Mouse (Mus musculus): ENCODE results near the gene Mea1. TPM values are rescaled to one million over a fixed set of nuclear protein-coding genes. Genes with fewer than 3 reads are reported as not detected.

The Mea1 gene
- polyA plus RNA-seq, 1 experiment from 2014 or later: 170 TPM

DNA sequence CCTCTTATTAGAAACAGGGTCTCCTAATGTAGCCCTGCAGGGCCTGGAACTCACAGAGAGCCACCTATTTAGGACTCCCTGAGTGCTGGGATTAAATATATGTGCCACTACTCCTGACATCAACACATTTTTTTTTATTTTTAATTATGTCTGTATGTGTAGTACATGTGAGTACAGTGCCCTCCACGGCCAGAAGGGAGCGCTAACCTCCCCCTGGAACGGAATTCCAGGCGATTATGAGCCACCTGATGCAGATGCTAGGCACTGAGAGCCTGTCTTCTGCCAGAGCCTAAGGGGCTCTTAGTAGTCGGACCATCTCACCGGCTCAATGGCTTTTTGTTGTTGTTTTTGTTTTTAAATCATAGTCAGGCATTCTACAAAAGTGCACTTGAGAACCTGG lies 49.4 kb downstream of the Mea1 start:
- Histone ChIP-seq H3K36me3 (peaks cover 21% of the 10 kb centered on the region), H3K9ac (no peak overlapping the region), H3K27ac (no peak overlapping the region), H3K4me3 (no peak overlapping the region), H3K4me2 (replicated peaks) (no peak overlapping the region), H3K4me1 (0 out of 2 replicates have a peak, but pooled peaks cover 3% of the 10 kb centered on the region), H3K9me3 (no peaks in the 10 kb centered on the region), H3K27me3 (peaks cover 25% of the 10 kb centered on the region)
- WGBS: 40% methylated on average over 6 of the region's 6 CpGs
- ATAC-seq (ENCODE audit: insufficient number of reproducible peaks, insufficient read depth, low FRiP score, low TSS enrichment): no peak

DNA sequence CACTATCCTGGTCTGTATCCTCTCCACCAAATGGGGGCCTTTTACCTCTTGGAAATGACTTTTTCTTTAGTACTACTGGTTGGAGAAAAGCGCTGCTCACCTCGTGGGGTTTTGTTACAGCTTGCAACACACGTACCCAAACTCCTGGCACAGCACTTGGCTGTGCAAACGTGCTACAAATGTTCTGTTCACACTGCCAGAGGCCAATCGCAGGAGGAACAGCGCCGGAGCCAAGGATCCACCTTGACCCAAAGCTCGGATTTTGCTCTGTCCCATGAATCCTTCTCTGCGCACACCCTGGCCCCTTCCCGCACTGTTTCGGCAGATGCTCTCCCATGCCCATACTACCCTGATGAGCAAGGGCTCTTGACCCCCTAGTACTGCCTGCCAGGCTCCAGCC lies 49.9 kb downstream of the Mea1 start:
- H3K9me3 ChIP-seq: no peaks in the 10 kb centered on the region
- 42% methylated on average over 11 of the region's 11 CpGs for WGBS
- H3K27me3 ChIP-seq: peaks cover 25% of the 10 kb centered on the region
- no peak for ATAC-seq (ENCODE audit: insufficient number of reproducible peaks, insufficient read depth, low FRiP score, low TSS enrichment)
- 0 out of 2 replicates have a peak, but pooled peaks cover 3% of the 10 kb centered on the region for H3K4me1 ChIP-seq
- H3K27ac ChIP-seq: no peak overlapping the region
- peaks cover 17% of the 10 kb centered on the region for H3K36me3 ChIP-seq
- no peak overlapping the region for H3K9ac ChIP-seq
- H3K4me2 ChIP-seq (replicated peaks): peak overlapping the region; percentile 29
- no peak overlapping the region for H3K4me3 ChIP-seq

DNA sequence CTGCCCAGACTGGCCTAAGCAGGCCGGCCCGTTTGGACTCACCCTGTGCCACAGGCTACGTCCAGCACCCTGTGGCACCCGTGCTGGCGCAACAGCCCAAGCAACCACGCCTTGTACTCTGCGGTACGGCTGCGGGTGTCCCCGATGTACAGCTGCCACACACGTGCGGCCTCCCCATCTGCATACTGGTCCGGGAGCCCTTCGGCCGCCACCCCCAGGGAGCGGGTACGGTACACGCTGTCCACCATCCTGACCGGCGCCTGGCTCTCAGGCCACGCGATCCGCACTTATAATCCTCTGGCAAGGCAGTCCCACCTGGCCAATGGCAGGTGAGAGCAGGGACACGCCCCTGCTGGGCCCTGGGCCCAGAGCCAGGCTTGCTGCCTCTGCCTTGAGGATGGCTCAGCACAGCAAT lies 50.3 kb downstream of the Mea1 start, which contains the start of gene Gnmt:
Gnmt (minus strand) TSS at position 265 of the 415 bp plus-strand sequence.
- no peak within 1 kb of the TSS for H3K27ac ChIP-seq
- H3K9ac ChIP-seq: no peak within 1 kb of the TSS
- H3K4me2 ChIP-seq (replicated peaks): peak within 1 kb of the TSS; percentile 29
- peak within 1 kb of the TSS; percentile 11; the same call in 1 of the 2 replicates for H3K4me3 ChIP-seq
- 0 out of 2 replicates have a peak, but pooled peaks cover 3% of the 10 kb centered on the region for H3K4me1 ChIP-seq
- 17% methylated on average over 24 of the region's 24 CpGs for WGBS
- H3K36me3 ChIP-seq: peaks cover 12% of the 10 kb centered on the region
- no peak for ATAC-seq (ENCODE audit: insufficient number of reproducible peaks, insufficient read depth, low FRiP score, low TSS enrichment)
- H3K27me3 ChIP-seq: peaks cover 25% of the 10 kb centered on the region
- H3K9me3 ChIP-seq: no peaks in the 10 kb centered on the region

Other genes starting within 250 kb of the Mea1 start
- 1.0 and 1.2 TPM in 2 replicates for gene Crip3, start 249.9 kb upstream of the Mea1 start, polyA plus RNA-seq (2016; fragmentation: Nextera tagmentation; extraction: Ambion mirVana)
- not detected in 2 replicates for gene Slc22a7, start 240.3 kb upstream of the Mea1 start, polyA plus RNA-seq (2016; fragmentation: Nextera tagmentation; extraction: Ambion mirVana)
- gene Ttbk1, start 191.1 kb upstream of the Mea1 start, polyA plus RNA-seq (2016; fragmentation: Nextera tagmentation; extraction: Ambion mirVana): 0.88 and 1.3 TPM in 2 replicates
- gene Dnph1, start 182.1 kb upstream of the Mea1 start, polyA plus RNA-seq (2016; fragmentation: Nextera tagmentation; extraction: Ambion mirVana): 58.2 and 63.4 TPM in 2 replicates
- gene Cul9, start 132.4 kb upstream of the Mea1 start, polyA plus RNA-seq (2016; fragmentation: Nextera tagmentation; extraction: Ambion mirVana): 12.4 and 13.4 TPM in 2 replicates
- gene Srf, start 122.6 kb upstream of the Mea1 start, polyA plus RNA-seq (2016; fragmentation: Nextera tagmentation; extraction: Ambion mirVana): 10.5 and 12.0 TPM in 2 replicates
- gene Ptk7, start 49.3 kb upstream of the Mea1 start, polyA plus RNA-seq (2016; fragmentation: Nextera tagmentation; extraction: Ambion mirVana): 130 and 134 TPM in 2 replicates
- 28.5 and 29.8 TPM in 2 replicates for gene Klc4, start 32.8 kb upstream of the Mea1 start, polyA plus RNA-seq (2016; fragmentation: Nextera tagmentation; extraction: Ambion mirVana)
- 98.1 and 102 TPM in 2 replicates for gene Mrpl2, start 32.6 kb upstream of the Mea1 start, polyA plus RNA-seq (2016; fragmentation: Nextera tagmentation; extraction: Ambion mirVana)
- 57.3 and 61.1 TPM in 2 replicates for gene Cul7, start 28.5 kb upstream of the Mea1 start, polyA plus RNA-seq (2016; fragmentation: Nextera tagmentation; extraction: Ambion mirVana)
- gene Rrp36, start 4.4 kb upstream of the Mea1 start, polyA plus RNA-seq (2016; fragmentation: Nextera tagmentation; extraction: Ambion mirVana): 62.6 and 67.6 TPM in 2 replicates
- gene Klhdc3, start 2.1 kb downstream of the Mea1 start, polyA plus RNA-seq (2016; fragmentation: Nextera tagmentation; extraction: Ambion mirVana): 134 and 137 TPM in 2 replicates
- gene Ppp2r5d, start 26.3 kb downstream of the Mea1 start, polyA plus RNA-seq (2016; fragmentation: Nextera tagmentation; extraction: Ambion mirVana): 110 and 111 TPM in 2 replicates
- 43.0 and 45.1 TPM in 2 replicates for gene Pex6, start 32.7 kb downstream of the Mea1 start, polyA plus RNA-seq (2016; fragmentation: Nextera tagmentation; extraction: Ambion mirVana)
- 0.69 and 0.74 TPM in 2 replicates for gene Gnmt, start 50.4 kb downstream of the Mea1 start, polyA plus RNA-seq (2016; fragmentation: Nextera tagmentation; extraction: Ambion mirVana)
- gene Cnpy3, start 73.4 kb downstream of the Mea1 start, polyA plus RNA-seq (2016; fragmentation: Nextera tagmentation; extraction: Ambion mirVana): 61.2 and 63.1 TPM in 2 replicates
- 0.41 and 0.47 TPM in 2 replicates for gene Ptcra, start 84.9 kb downstream of the Mea1 start, polyA plus RNA-seq (2016; fragmentation: Nextera tagmentation; extraction: Ambion mirVana)
- 54.8 and 59.5 TPM in 2 replicates for gene 2310039H08Rik, start 93.8 kb downstream of the Mea1 start, polyA plus RNA-seq (2016; fragmentation: Nextera tagmentation; extraction: Ambion mirVana)
- 180 and 184 TPM in 2 replicates for gene Rpl7l1, start 103.9 kb downstream of the Mea1 start, polyA plus RNA-seq (2016; fragmentation: Nextera tagmentation; extraction: Ambion mirVana)
- 4.6 and 5.5 TPM in 2 replicates for gene Bicral, start 179.7 kb downstream of the Mea1 start, polyA plus RNA-seq (2016; fragmentation: Nextera tagmentation; extraction: Ambion mirVana)
- gene Tbcc, start 211.9 kb downstream of the Mea1 start, polyA plus RNA-seq (2016; fragmentation: Nextera tagmentation; extraction: Ambion mirVana): 80.2 and 83.7 TPM in 2 replicates
- gene Prph2, start 231.7 kb downstream of the Mea1 start, polyA plus RNA-seq (2016; fragmentation: Nextera tagmentation; extraction: Ambion mirVana): 0.09 TPM in 1 of 2 replicates, not detected in the other